Mouse (Mus musculus) natural killer cell, adult 2 months (primary cell): ENCODE data around the gene Il16.

ENCODE experiments used
- DNase-seq, 2 experiments: peaks; one replicate each; pipeline ENCODE4 v3.0.0; 2022; ENCODE audit warnings: low spot score in 2 of 2

The Il16 gene

DNA sequence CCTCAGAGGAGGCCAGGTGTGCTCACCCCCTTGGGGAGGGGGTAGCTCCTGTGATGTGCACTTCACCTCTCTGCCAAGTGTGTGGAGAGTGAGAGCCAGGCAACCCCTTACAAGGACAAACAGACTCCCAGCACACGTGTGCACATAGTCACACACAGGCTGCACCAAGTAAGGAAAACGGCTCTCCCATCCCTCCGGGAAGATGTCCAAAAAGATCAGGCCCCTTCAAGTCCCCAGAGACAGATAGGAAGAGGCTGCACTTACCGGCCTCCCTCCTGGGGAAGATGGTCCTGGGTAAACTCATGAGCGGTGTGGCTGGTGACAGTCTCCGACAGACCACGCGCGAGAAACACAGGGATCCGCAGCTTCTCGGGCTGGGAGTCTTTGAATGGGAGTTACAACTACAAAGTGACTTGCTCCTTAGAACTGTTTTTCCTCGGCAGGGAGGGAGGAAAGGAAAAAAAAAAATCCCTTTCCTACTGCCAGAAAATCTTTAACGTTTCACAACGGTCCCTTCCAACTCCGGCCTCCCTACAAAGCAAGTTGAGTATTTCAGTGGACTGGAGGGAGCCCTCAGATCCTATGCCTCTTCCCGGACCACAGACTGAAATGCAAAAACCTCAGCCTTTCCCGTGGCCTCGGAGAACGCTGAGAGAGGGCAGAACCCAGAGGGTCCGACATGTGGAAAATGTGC, at the start of gene Il16:
Il16 (minus strand) TSS at position 314 of the 694 bp plus-strand sequence.
- no peak for DNase-seq

GRCm38 (mm10) chr7:83794705-83795104, 49.2 kb upstream of the Il16 start, which contains the start of gene Cfap161:
Cfap161 (minus strand) TSS chr7:83794880.
- DNase-seq = no peak

DNA sequence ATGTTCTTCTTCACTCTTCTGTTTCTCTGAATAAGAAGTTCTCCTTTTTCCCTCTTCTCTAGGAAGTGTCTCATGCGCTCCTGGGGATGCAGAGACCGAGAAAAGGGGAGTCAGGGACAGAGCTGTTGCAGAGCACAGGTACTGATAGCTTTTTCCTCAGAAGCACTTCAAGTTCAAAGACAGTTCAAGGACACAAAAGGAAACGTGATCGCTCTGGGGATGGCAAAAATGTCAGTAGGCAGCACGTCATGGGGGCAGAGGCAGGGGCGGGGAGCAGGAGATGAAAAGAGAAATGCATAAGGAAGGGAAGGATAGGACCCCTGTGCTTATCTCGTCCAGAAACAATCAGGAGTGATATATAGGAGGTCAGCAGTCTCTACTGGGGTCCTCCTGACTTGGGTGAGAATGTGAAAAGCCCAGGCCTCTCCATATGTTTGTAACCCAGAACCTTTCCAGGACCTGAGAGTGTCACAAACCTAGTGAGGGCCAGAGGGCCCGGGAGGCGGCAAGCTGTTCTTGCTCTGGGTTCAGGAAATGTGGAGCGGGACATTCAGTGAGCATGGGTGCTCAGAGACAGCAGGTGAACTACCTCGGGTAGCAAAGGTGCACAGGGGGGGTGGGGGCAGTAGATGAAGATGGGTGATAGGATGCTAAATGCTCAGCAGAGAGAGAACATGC, 48.6 kb upstream of the Il16 start:
- DNase-seq = no peak

GRCm38 (mm10) chr7:83780881-83781280, 35.4 kb upstream of the Il16 start:
- no peak for DNase-seq

GRCm38 (mm10) chr7:83780026-83780425, 34.5 kb upstream of the Il16 start:
- no peak for DNase-seq

DNA sequence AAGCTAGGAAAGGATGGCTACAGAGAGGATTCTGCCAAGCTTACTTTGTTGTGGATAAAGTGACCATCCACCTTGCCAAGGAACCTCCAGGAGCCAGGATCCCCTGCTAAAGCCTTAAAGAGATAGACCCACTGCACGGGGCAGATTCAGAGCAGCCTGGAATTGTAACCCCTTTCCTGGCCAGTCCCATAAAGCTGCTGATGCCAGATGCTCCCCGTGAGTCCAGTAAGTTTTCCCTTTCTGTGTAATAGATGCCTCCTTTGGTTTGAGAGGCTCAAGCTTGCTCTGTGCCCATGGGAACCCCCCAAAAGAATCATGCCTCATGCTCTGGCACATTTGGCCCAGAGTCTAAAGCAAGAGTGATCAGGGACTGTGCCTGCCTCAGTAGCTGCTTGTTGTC, 33.5 kb upstream of the Il16 start:
- no peak for DNase-seq

DNA sequence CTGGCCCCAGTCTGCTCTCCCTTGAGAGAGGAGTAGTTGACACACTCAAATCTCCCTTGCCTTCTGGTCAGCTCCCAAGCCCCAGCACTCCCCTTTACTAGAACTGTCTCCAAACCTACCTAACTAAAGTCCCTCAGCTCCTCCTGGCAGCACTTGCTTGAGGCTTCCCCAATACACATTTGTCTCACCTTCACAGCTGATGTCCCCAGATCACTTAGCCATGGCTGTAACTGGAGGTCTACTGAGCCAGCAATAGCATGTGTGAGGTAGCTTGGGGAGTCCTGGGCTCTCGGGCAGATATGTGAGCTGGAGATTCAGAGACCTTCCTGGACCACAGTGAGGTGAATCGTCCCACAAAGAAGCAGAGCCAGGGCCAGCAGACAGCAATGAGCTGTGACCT, 33.0 kb upstream of the Il16 start:
- DNase-seq = no peak

GRCm38 (mm10) chr7:83774721-83775120, 29.2 kb upstream of the Il16 start:
- peak in 1 of 2 experiments; percentile 5 for DNase-seq

- no peak for DNase-seq
Measured at GRCm38 (mm10) chr7:83763674-83764073, 18.1 kb upstream of the Il16 start.

DNA sequence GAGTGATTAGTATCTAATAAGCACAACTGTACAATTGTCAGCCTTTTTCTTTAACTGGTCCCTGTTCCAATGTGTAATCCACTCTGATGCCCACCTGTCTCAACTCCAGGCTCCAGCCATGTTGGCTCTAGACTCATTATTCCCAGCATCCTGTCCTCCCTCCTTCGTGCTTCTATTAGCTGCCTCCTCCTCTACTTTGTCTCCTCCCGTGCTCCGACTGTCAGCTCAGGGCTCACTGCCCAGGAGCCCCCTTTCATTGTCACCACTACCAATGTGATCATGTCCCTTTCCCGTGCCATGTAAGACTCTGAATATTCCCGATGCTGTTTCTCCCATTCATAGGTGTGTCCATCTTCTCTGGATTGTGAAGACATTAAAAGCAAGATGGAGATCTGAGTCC, 16.8 kb upstream of the Il16 start:
- no peak for DNase-seq

- DNase-seq = no peak
Measured at GRCm38 (mm10) chr7:83751055-83751454, 5.5 kb upstream of the Il16 start.

DNA sequence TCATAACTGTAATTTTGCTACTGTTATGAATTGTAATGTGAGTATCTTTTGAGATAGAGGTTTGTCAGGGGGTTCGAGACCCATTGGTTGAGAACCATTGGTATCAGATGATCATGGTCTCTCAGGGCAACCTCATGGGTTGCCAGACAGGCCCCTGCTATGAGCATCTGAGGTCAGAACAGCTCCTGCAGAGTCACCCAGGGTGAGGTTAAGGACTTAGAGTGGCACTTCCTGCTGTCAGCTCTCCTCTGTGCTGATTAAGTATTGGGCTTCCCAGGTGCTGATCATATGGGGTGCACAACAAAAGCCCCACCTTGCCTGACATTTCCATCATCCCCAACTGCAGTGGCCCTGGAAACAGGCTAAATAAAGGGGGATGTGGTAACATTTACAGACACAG, 2.9 kb upstream of the Il16 start:
- DNase-seq = no peak

GRCm38 (mm10) chr7:83746107-83746687, 671 bp upstream of the Il16 start:
- DNase-seq = no peak

DNA sequence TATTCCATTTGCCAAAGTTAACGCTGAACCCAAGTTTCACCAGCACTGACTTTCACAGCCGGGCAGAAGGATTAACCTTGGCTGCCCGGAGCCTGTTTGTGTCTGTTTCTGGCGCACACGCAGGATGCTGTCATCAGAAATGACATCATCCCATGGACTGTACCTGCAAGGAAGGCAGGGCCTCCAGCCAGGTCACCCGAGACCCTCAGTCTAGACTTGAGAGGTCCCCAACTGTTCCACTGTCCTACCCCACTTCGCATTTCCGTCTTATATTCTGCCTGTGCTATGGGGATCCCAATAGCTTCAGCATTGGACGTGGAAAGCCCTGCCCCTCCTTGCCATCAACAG, 487 bp downstream of the Il16 start:
- no peak for DNase-seq

DNA sequence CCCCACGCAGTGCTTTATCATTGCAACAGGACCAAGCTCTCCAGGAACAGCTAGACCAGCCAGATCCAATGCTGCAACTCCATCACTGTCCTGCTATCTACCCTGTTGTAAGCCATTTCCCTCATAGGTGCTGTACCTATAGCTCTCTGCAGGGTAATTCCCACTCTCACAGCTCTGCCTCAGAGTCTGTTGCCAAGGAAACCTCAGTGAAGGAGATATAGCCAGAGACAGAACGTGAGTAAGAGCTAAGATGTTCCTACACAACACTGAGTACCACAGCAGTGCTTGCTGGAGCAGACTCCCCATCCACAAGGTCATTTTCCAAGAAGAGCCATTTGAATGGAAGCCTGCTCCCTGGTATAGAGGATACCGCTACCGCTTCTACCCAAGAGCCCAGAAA, 1.3 kb downstream of the Il16 start:
- no peak for DNase-seq

GRCm38 (mm10) chr7:83742690-83743089, 2.8 kb downstream of the Il16 start:
- no peak for DNase-seq

GRCm38 (mm10) chr7:83742026-83742425, 3.5 kb downstream of the Il16 start:
- no peak for DNase-seq

GRCm38 (mm10) chr7:83739680-83740310, 5.7 kb downstream of the Il16 start:
- DNase-seq = no peak

- no peak for DNase-seq
Measured at GRCm38 (mm10) chr7:83738623-83739462, 6.7 kb downstream of the Il16 start.

DNA sequence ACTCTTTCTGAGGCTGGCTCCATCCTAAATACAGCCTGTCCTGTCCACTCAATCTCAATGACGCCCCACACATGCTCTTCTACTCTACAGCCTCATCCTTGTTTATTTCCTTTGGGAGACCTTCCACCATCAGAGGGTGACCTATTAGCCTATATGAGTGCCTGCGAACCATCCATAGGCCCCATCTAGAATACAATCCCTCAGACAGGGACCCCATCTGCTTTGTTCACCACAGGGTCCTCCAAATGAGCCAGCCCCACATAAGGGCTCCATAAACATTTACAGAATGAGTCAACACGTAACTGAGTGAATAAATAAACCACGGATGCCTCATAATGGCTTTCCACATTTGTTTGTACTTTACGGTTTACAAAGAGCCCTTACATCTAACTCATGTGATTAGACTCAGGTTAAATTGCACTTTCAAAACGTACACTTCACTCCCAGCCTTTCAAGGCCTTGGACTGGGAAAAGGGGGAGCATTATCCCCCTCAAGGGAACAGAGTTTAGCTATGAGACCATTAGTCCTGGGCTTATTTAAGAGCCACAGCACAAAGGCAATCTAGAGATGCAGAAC, 7.5 kb downstream of the Il16 start:
- no peak for DNase-seq

GRCm38 (mm10) chr7:83736341-83737115, 9.0 kb downstream of the Il16 start:
- DNase-seq = no peak
